Mouse (Mus musculus) layer of hippocampus, adult 2 months (tissue): ENCODE data around the gene Slc10a7. TPM values are rescaled to one million over a fixed set of nuclear protein-coding genes. Genes with fewer than 3 reads are reported as not detected.
A peak's percentile ranks its signal among the peaks of the same experiment; 100 is the strongest.

Experiments
- DNase-seq, 2 experiments: peaks; one replicate each; pipeline ENCODE4 v3.0.0; 2022; ENCODE audit warnings: low spot score in 2 of 2
- H3K27ac ChIP-seq: fragments of 200-600 bp; 2 replicates; pipeline ENCODE4 v1.8.1; 2022
- H3K4me3 ChIP-seq: fragments of 200-600 bp; 2 replicates; pipeline ENCODE4 v1.8.1; 2022; ENCODE audit warnings: mild to moderate bottlenecking
- CTCF ChIP-seq: fragments of 200-600 bp; conservative IDR thresholded peaks from 2 replicates; pipeline ENCODE4 v1.8.1; 2022; ENCODE audit warnings: antibody characterized with exemption, mild to moderate bottlenecking, moderate library complexity
- total RNA-seq, 2 experiments: library from RNA; stranded (reverse); gene quantifications; 2 replicates each; pipeline ENCODE4 v1.2.3; 2021

Slc10a7 gene
- total RNA-seq, 2 experiments from 2014 or later, result 7.2 to 7.9 TPM

GRCm38 (mm10) chr8:78642376-78642775 lies 133.2 kb downstream of the Slc10a7 start:
- TF ChIP-seq CTCF, result no peak
- no peak for DNase-seq
- Histone ChIP-seq H3K4me3 (no peak overlapping the region), H3K27ac (no peak overlapping the region)

DNA sequence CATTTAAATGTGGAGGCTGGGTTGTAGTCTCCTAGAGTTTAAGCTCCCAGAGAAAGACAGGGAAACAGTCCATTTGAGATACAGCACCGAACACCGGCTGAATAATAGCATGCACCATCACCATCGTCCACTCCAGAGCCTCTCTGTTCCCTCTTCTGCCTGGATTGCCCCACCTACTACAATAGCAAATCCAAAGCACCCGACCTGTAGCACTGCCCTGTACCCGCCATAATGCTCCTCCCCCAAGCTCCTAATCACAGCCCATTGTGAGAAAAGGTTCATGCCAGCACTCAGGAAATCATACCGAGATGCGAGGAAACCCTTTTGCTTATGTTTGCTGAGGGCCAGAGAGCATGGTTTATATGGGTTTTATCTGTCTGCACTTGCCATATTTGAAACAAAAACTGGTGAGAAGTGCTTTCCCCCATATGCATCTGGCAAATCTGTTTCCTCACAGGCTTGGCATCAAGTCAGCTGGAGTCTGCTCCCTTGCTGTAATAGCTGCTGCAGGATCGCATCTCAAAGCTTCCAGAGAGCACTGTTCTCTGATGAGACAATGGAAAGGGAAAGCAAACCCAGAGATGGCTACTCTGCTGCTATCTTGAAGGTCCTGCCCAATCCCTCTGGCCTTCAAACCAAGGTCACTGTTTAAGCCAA lies 138.0 kb downstream of the Slc10a7 start:
- Histone ChIP-seq H3K4me3 (no peak overlapping the region), H3K27ac (no peak overlapping the region)
- TF ChIP-seq CTCF, result no peak
- peak; percentile 39 to 51 for DNase-seq

- Histone ChIP-seq H3K4me3 (no peak overlapping the region), H3K27ac (no peak overlapping the region)
- DNase-seq, result no peak
- no peak for TF ChIP-seq CTCF
These were observed 138.7 kb downstream of the Slc10a7 start for GRCm38 (mm10) chr8:78647846-78648245.

- DNase-seq, result peak; percentile 73 to 82
- peak; percentile 88 for TF ChIP-seq CTCF
These were observed 139.8 kb downstream of the Slc10a7 start for GRCm38 (mm10) chr8:78648918-78649317.

DNA sequence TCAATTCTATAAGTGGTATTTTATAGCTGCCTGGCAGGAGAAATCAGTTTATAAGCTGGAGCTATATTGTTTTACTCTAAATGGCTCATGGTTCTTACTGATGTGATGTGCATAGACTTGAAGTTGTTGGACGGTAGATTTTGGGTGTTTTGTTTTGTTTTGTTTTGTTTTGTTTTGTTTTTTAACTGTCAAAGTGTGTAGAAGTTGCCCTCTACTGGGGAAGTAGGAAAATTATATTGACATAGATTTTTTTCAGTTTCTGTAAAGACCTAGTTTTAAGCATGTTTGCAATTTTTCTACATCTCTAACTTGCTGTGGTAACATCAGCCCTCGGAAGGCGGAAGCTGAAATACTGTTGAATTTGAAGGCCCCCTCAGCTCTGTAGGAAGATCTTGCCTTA lies 142.5 kb downstream of the Slc10a7 start:
- no peak overlapping the region for H3K27ac ChIP-seq
- TF ChIP-seq CTCF, result peak; percentile 70
- no peak overlapping the region for H3K4me3 ChIP-seq
- no peak for DNase-seq

More at GRCm38 (mm10) chr8:78648918-78649317, 139.8 kb downstream of the Slc10a7 start:
- Histone ChIP-seq H3K4me3 (no peak overlapping the region), H3K27ac (no peak overlapping the region)

DNA sequence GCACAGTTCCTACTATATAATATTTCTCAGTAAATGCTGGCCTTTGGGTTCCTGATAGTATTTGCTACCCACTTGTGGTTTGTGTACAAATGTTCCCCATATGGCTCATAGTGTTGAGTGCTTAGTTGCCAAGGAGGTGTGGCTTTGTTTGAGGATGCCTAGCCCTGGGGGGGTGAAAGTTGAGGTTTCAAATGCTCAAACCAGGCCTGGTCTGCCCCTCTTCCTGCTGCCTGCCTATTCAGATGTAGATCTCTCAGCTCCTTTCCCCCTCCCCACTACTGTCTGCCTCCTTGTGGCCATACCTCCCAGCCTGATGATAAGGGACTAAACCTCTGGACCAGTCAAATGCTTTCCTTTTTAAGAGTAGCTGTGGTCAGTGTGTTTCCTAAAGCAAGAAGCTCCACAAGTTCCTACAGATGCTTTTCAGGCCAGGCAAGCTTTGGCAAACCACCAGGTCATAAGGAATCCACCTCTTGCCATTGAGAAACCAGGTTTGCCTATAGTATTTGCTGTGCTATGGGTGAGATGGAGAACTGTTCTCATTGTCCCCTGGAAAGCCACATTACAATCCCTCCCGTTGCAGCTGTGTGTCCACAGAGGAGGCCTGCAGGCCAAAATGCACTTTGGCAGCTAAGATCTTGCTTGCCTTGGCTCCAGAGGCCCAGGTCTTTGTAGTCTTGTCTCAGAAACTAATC lies 146.4 kb downstream of the Slc10a7 start:
- no peak for DNase-seq
- no peak for TF ChIP-seq CTCF

GRCm38 (mm10) chr8:78656700-78657370 lies 147.7 kb downstream of the Slc10a7 start:
- H3K27ac ChIP-seq, result no peak overlapping the region
- H3K4me3 ChIP-seq, result no peak overlapping the region
- no peak for TF ChIP-seq CTCF
- no peak for DNase-seq

More for the DNA sequence above, 146.4 kb downstream of the Slc10a7 start:
- no peak overlapping the region for H3K27ac ChIP-seq
- H3K4me3 ChIP-seq, result no peak overlapping the region

GRCm38 (mm10) chr8:78658172-78658571 lies 149.0 kb downstream of the Slc10a7 start:
- no peak for TF ChIP-seq CTCF
- DNase-seq, result no peak
- Histone ChIP-seq H3K27ac (no peak overlapping the region), H3K4me3 (no peak overlapping the region)

- TF ChIP-seq CTCF, result no peak
- H3K4me3 ChIP-seq, result no peak overlapping the region
These were observed 150.6 kb downstream of the Slc10a7 start for GRCm38 (mm10) chr8:78659617-78660187.

DNA sequence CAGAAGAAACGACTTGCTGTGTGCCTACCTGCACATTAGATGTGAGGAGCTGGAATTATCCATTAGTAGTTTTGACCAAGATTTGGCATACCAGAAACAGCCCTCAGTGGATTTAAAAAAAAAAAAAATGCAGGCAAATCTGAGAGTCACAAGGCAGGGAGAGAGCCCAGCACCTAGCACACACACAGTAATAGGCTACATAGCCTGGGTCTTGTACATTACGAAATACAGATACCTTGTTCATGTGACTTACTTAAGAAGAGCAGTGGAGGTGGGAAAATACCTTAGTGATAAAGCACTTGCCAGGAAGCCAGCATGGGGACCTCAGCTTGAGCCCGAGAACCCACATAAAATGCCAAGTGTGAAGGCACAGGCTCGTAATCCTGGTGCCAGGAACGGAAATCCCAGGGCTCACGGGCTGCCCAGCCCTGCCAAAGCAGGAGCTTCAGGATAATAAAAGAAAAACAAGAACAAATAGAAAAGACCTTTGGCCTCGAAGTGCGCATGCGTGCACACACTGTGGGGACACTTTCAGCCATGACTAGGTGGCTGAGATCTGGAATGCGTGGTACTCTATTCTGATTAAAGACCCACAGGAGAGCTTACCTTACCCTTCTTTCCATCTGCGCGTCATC lies 155.3 kb downstream of the Slc10a7 start:
- Histone ChIP-seq H3K27ac (no peak overlapping the region), H3K4me3 (no peak overlapping the region)
- no peak for DNase-seq
- TF ChIP-seq CTCF, result no peak

More at GRCm38 (mm10) chr8:78659617-78660187, 150.6 kb downstream of the Slc10a7 start:
- H3K27ac ChIP-seq, result no peak overlapping the region
- DNase-seq, result no peak

GRCm38 (mm10) chr8:78667399-78667798 lies 158.3 kb downstream of the Slc10a7 start:
- DNase-seq, result no peak
- H3K4me3 ChIP-seq, result no peak overlapping the region
- H3K27ac ChIP-seq, result no peak overlapping the region
- TF ChIP-seq CTCF, result no peak

GRCm38 (mm10) chr8:78668206-78668605 lies 159.1 kb downstream of the Slc10a7 start:
- no peak overlapping the region for H3K27ac ChIP-seq
- no peak for DNase-seq
- no peak for TF ChIP-seq CTCF
- no peak overlapping the region for H3K4me3 ChIP-seq
